Mouse (Mus musculus): Measurements from ENCODE around the gene Usp32.

Usp32 gene

GRCm38 (mm10) chr11:85123267-85123992, 16.5 kb downstream of the Usp32 start:
- no peak for DNase-seq (ENCODE audit: low read depth, low spot score)

- no peak for DNase-seq (ENCODE audit: low read depth, low spot score)
These were observed 17.9 kb downstream of the Usp32 start for GRCm38 (mm10) chr11:85122073-85122472.

GRCm38 (mm10) chr11:85117160-85117559, 22.8 kb downstream of the Usp32 start:
- no peak for DNase-seq (ENCODE audit: low read depth, low spot score)

GRCm38 (mm10) chr11:85116084-85116844, 23.7 kb downstream of the Usp32 start:
- no peak for DNase-seq (ENCODE audit: low read depth, low spot score)

- DNase-seq (ENCODE audit: low read depth, low spot score) = no peak
These were observed 30.0 kb downstream of the Usp32 start for GRCm38 (mm10) chr11:85109957-85110356.

- no peak for DNase-seq (ENCODE audit: low read depth, low spot score)
These were observed 32.7 kb downstream of the Usp32 start for GRCm38 (mm10) chr11:85107217-85107616.

- DNase-seq (ENCODE audit: low read depth, low spot score) = no peak
These were observed 34.1 kb downstream of the Usp32 start for GRCm38 (mm10) chr11:85105836-85106235.

GRCm38 (mm10) chr11:85103763-85104162, 36.2 kb downstream of the Usp32 start:
- DNase-seq (ENCODE audit: low read depth, low spot score) = no peak

GRCm38 (mm10) chr11:85095116-85095515, 44.8 kb downstream of the Usp32 start:
- DNase-seq (ENCODE audit: low read depth, low spot score) = no peak

- no peak for DNase-seq (ENCODE audit: low read depth, low spot score)
These were observed 53.7 kb downstream of the Usp32 start for GRCm38 (mm10) chr11:85086253-85086652.

- no peak for DNase-seq (ENCODE audit: low read depth, low spot score)
These were observed 72.1 kb downstream of the Usp32 start for GRCm38 (mm10) chr11:85067871-85068270.

GRCm38 (mm10) chr11:85058562-85058961, 81.4 kb downstream of the Usp32 start:
- DNase-seq (ENCODE audit: low read depth, low spot score) = no peak

- DNase-seq (ENCODE audit: low read depth, low spot score) = no peak
These were observed 82.4 kb downstream of the Usp32 start for GRCm38 (mm10) chr11:85057544-85057943.

- DNase-seq (ENCODE audit: low read depth, low spot score) = no peak
These were observed 83.1 kb downstream of the Usp32 start for GRCm38 (mm10) chr11:85056901-85057300.

- DNase-seq (ENCODE audit: low read depth, low spot score) = no peak
These were observed 84.4 kb downstream of the Usp32 start for GRCm38 (mm10) chr11:85055561-85055960.

GRCm38 (mm10) chr11:85039256-85039655, 100.7 kb downstream of the Usp32 start:
- no peak for DNase-seq (ENCODE audit: low read depth, low spot score)

- DNase-seq (ENCODE audit: low read depth, low spot score) = no peak
These were observed 126.8 kb downstream of the Usp32 start for GRCm38 (mm10) chr11:85013121-85013520.

- DNase-seq (ENCODE audit: low read depth, low spot score) = no peak
These were observed 136.4 kb downstream of the Usp32 start for GRCm38 (mm10) chr11:85003566-85003965.

GRCm38 (mm10) chr11:84995241-84995640, 144.7 kb downstream of the Usp32 start:
- DNase-seq (ENCODE audit: low read depth, low spot score) = no peak

- no peak for DNase-seq (ENCODE audit: low read depth, low spot score)
These were observed 147.0 kb downstream of the Usp32 start for GRCm38 (mm10) chr11:84992996-84993395.

- DNase-seq (ENCODE audit: low read depth, low spot score) = no peak
These were observed 151.5 kb downstream of the Usp32 start for GRCm38 (mm10) chr11:84988341-84988919.

- no peak for DNase-seq (ENCODE audit: low read depth, low spot score)
These were observed 154.5 kb downstream of the Usp32 start for GRCm38 (mm10) chr11:84985421-84985820.

- no peak for DNase-seq (ENCODE audit: low read depth, low spot score)
These were observed 159.3 kb downstream of the Usp32 start for GRCm38 (mm10) chr11:84980697-84981096.
